Mouse (Mus musculus) limb, embryonic 14.5 days (tissue): ENCODE data around the gene Nrip3. TPM values are rescaled to one million over a fixed set of nuclear protein-coding genes. Genes with fewer than 3 reads are reported as not detected.

Experiments
- ATAC-seq: fragments of 200-750 bp; cut with Nextera tagmentation; 2 replicates; pipeline ENCODE4 v1.8.0; 2017; ENCODE audit warnings: low read depth, moderate number of reproducible peaks, moderate TSS enrichment; ENCODE audit not compliant: low FRiP score
- DNase-seq: peaks from one replicate; pipeline ENCODE4 v3.0.0-alpha.2; 2015; ENCODE audit warnings: low spot score
- H3K27ac ChIP-seq: fragments of 300-500 bp; sonication (generic); replicated peaks from 2 replicates; pipeline ENCODE4 v1.5.1; 2014; ENCODE audit warnings: low read depth, mild to moderate bottlenecking, low read length, moderate library complexity, mixed read lengths
- H3K27me3 ChIP-seq: fragments of 300-500 bp; sonication (generic); 2 replicates; pipeline ENCODE4 v1.6.1; 2014; ENCODE audit warnings: low read length, mixed read lengths; ENCODE audit not compliant: control insufficient read depth, insufficient read depth
- H3K36me3 ChIP-seq: fragments of 300-500 bp; sonication (generic); 2 replicates; pipeline ENCODE4 v1.6.1; 2014; ENCODE audit warnings: mild to moderate bottlenecking, low read length, moderate library complexity, mixed read lengths; ENCODE audit not compliant: control insufficient read depth, insufficient read depth
- H3K4me1 ChIP-seq: fragments of 300-500 bp; sonication (generic); 2 replicates; pipeline ENCODE4 v1.6.1; 2014; ENCODE audit warnings: antibody characterized with exemption, low read length, mixed read lengths; ENCODE audit not compliant: control insufficient read depth, insufficient read depth
- H3K4me2 ChIP-seq: fragments of 300-500 bp; sonication (generic); replicated peaks from 2 replicates; pipeline ENCODE4 v1.6.1; 2014; ENCODE audit warnings: low read depth, mild to moderate bottlenecking, low read length, moderate library complexity; ENCODE audit not compliant: severe bottlenecking
- H3K4me3 ChIP-seq: fragments of 300-500 bp; sonication (generic); replicated peaks from 2 replicates; pipeline ENCODE4 v1.5.1; 2014; ENCODE audit warnings: low read length
- H3K9ac ChIP-seq: fragments of 300-500 bp; sonication (generic); 2 replicates; pipeline ENCODE4 v1.6.1; 2014; ENCODE audit warnings: mild to moderate bottlenecking, low read depth, low read length, moderate library complexity; ENCODE audit not compliant: severe bottlenecking
- H3K9me3 ChIP-seq: fragments of 300-500 bp; sonication (generic); 2 replicates; pipeline ENCODE4 v1.6.1; 2016; ENCODE audit warnings: low read length; ENCODE audit not compliant: control insufficient read depth
- POLR2A ChIP-seq: fragments of 200-500 bp; IDR thresholded peaks from 2 replicates; pipeline ENCODE4 v1.8.0; 2012; ENCODE audit warnings: inconsistent platforms, mild to moderate bottlenecking, moderate library complexity, borderline replicate concordance; ENCODE audit not compliant: insufficient read depth, insufficient read length; ENCODE audit errors: extremely low read depth
- WGBS: fragments of 180-500 bp; shearing (Covaris S2); extraction: QIAGEN DNeasy Blood & Tissue Kit; methylation state at CpG from one replicate; pipeline ENCODE4 v1.1.7; 2014; 5-methylcytosine and 5-hydroxymethylcytosine counted together
- polyA plus RNA-seq, 2 experiments: library from polyadenylated mRNA; depleted of rRNA in 1 of 2; stranded (reverse) in 1 of 2; unstranded in 1 of 2; fragments of >200 nt; fragmentation: Nextera tagmentation in 1 of 2; extraction: Ambion mirVana in 1 of 2; gene quantifications; 2 replicates each; pipeline versions ENCODE4 v1.2.1 to v1.2.3; 2012 to 2014

The Nrip3 gene
- polyA plus RNA-seq, 2 experiments, result 0.62 to 1.5 TPM

- H3K9me3 ChIP-seq, result no peaks in the 10 kb centered on the region
- no peaks in the 10 kb centered on the region for H3K36me3 ChIP-seq
- H3K27ac ChIP-seq, result peak overlapping the region; percentile 86
- peak overlapping the region; percentile 95 for H3K4me3 ChIP-seq
- DNase-seq (no peak), ATAC-seq (no peak; the same call in 1 of the 2 replicates)
- peak overlapping the region; percentile 86 for H3K4me2 ChIP-seq
- H3K9ac ChIP-seq, result peak overlapping the region; percentile 86
- no peak for TF ChIP-seq POLR2A
- peaks cover 4% of the 10 kb centered on the region; the same call in 1 of the 2 replicates for H3K4me1 ChIP-seq
- H3K27me3 ChIP-seq, result no peaks in the 10 kb centered on the region
- WGBS, result 5% methylated on average over 13 of the region's 13 CpGs
These were observed 30.3 kb downstream of the Nrip3 start for GRCm38 (mm10) chr7:109751427-109752007.

DNA sequence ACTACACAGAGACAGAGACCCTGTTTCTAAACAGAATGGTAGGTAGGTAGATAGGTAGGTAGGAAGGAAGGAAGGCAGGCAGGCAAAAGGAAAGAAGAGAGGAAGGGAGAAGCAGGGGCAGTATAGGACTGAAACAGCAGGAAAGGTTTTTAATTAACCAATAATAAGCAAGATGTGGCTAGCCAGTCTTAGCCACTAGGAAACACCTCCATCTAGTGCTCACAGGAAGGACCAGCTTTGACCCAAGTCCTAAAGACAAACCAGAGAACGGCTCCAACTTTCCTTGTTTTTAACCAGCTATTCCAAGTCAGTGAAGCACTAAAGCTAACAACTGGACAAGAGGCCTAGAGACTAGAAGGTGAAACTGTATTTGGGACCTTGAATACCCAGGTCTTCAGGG is 34.1 kb downstream of the Nrip3 start:
- DNase-seq (no peak), ATAC-seq (no peak)
- Histone ChIP-seq H3K27ac (no peak overlapping the region), H3K9me3 (no peaks in the 10 kb centered on the region), H3K4me1 (peaks cover under 1% of the 10 kb centered on the region; the same call in 1 of the 2 replicates), H3K4me3 (no peak overlapping the region), H3K27me3 (no peaks in the 10 kb centered on the region), H3K4me2 (no peak overlapping the region), H3K36me3 (peaks cover 15% of the 10 kb centered on the region), H3K9ac (no peak overlapping the region)
- WGBS, result 29% methylated on average over 1 of the region's 1 CpGs
- no peak for TF ChIP-seq POLR2A

GRCm38 (mm10) chr7:109741703-109742102 is 40.1 kb downstream of the Nrip3 start:
- no peak overlapping the region for H3K4me3 ChIP-seq
- DNase-seq (no peak), ATAC-seq (no peak)
- H3K27ac ChIP-seq, result no peak overlapping the region
- no peak overlapping the region for H3K9ac ChIP-seq
- 84% methylated on average over 4 of the region's 4 CpGs for WGBS
- H3K36me3 ChIP-seq, result peaks cover 27% of the 10 kb centered on the region
- H3K4me2 ChIP-seq, result no peak overlapping the region
- no peaks in the 10 kb centered on the region for H3K27me3 ChIP-seq
- no peak for TF ChIP-seq POLR2A
- no peaks in the 10 kb centered on the region for H3K4me1 ChIP-seq
- H3K9me3 ChIP-seq, result no peaks in the 10 kb centered on the region

DNA sequence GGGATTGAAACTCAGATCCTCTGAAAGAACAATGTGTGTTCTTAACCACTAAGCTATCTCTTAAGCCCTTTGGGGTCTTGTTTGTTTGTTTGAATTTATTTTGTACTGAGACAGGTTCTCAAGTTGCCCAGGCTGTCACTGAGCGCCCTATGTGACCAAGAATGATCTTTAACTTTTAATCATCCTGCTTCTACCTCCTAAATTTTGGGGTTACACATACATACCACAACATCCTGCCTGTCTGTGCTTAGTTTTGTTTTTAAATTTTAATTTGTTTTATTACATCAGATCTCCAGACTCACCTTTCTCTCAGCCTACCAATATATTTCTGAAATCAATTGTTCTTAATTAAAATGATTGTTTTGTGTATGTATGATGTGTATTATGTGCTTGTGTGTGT is 40.8 kb downstream of the Nrip3 start:
- Histone ChIP-seq H3K4me3 (no peak overlapping the region), H3K4me2 (no peak overlapping the region), H3K36me3 (peaks cover 33% of the 10 kb centered on the region), H3K27me3 (no peaks in the 10 kb centered on the region), H3K9me3 (no peaks in the 10 kb centered on the region), H3K27ac (no peak overlapping the region), H3K9ac (no peak overlapping the region), H3K4me1 (no peaks in the 10 kb centered on the region)
- no peak for TF ChIP-seq POLR2A
- ATAC-seq (no peak), DNase-seq (no peak)
- WGBS, result 89% methylated on average over 1 of the region's 1 CpGs

GRCm38 (mm10) chr7:109739822-109740370 is 41.9 kb downstream of the Nrip3 start:
- ATAC-seq, result no peak
- TF ChIP-seq POLR2A, result no peak
- Histone ChIP-seq H3K4me1 (no peaks in the 10 kb centered on the region), H3K27ac (no peak overlapping the region), H3K4me3 (no peak overlapping the region), H3K9ac (no peak overlapping the region), H3K9me3 (no peaks in the 10 kb centered on the region), H3K36me3 (peaks cover 35% of the 10 kb centered on the region), H3K4me2 (no peak overlapping the region), H3K27me3 (no peaks in the 10 kb centered on the region)
- WGBS, result 73% methylated on average over 5 of the region's 5 CpGs
- DNase-seq, result no peak
